Mouse (Mus musculus) liver, embryonic 14.5 days (tissue): ENCODE data around the gene Nr1i3. TPM values are rescaled to one million over a fixed set of nuclear protein-coding genes. Genes with fewer than 3 reads are reported as not detected.
A peak's percentile ranks its signal among the peaks of the same experiment; 100 is the strongest.

Source experiments
- ATAC-seq: fragments of 200-750 bp; cut with Nextera tagmentation; 2 replicates; pipeline ENCODE4 v1.8.0; 2017; ENCODE audit warnings: moderate number of reproducible peaks, mild to moderate bottlenecking, moderate library complexity; ENCODE audit not compliant: insufficient read depth
- DNase-seq, 3 experiments: peaks; one replicate each; pipeline ENCODE4 v3.0.0-alpha.2; 2012 to 2013; ENCODE audit warnings: low read depth in 3 of 3, low spot score in 3 of 3
- H3K27ac ChIP-seq: fragments of 300-500 bp; sonication (generic); 2 replicates; pipeline ENCODE4 v1.5.1; 2014; ENCODE audit warnings: moderate library complexity, mild to moderate bottlenecking, control low read depth, inconsistent platforms
- H3K27me3 ChIP-seq: fragments of 300-500 bp; sonication (generic); 2 replicates; pipeline ENCODE4 v1.6.1; 2014; ENCODE audit warnings: mild to moderate bottlenecking, low read length, moderate library complexity; ENCODE audit not compliant: control insufficient read depth, insufficient read depth
- H3K36me3 ChIP-seq: fragments of 300-500 bp; sonication (generic); replicated peaks from 2 replicates; pipeline ENCODE4 v1.6.1; 2014; ENCODE audit warnings: low read depth; ENCODE audit not compliant: control insufficient read depth, insufficient read depth
- H3K4me1 ChIP-seq, 2 experiments: fragments of 200-500 bp in 1 of 2; fragments of 300-500 bp in 1 of 2; sonication (generic) in 1 of 2; replicated peaks; 2 replicates each; pipeline ENCODE4 v1.6.1; 2012 to 2014; ENCODE audit warnings: antibody characterized with exemption in 1 of 2, inconsistent platforms in 1 of 2, low read length in 1 of 2; ENCODE audit not compliant: control insufficient read depth in 2 of 2, insufficient read depth in 2 of 2
- H3K4me2 ChIP-seq: fragments of 300-500 bp; sonication (generic); 2 replicates; pipeline ENCODE4 v1.6.1; 2014; ENCODE audit warnings: low read depth, mild to moderate bottlenecking, control low read depth, moderate library complexity
- H3K4me3 ChIP-seq, 2 experiments: fragments of 200-500 bp in 1 of 2; fragments of 300-500 bp in 1 of 2; sonication (generic) in 1 of 2; 2 replicates each; pipeline ENCODE4 v1.5.1; 2012 to 2014; ENCODE audit warnings: low read depth in 2 of 2, low read length in 2 of 2, mild to moderate bottlenecking in 2 of 2, control low read depth in 1 of 2, inconsistent platforms in 1 of 2, moderate library complexity in 1 of 2; ENCODE audit not compliant: insufficient read depth in 1 of 2
- H3K9ac ChIP-seq: fragments of 300-500 bp; sonication (generic); replicated peaks from 2 replicates; pipeline ENCODE4 v1.6.1; 2014; ENCODE audit warnings: mild to moderate bottlenecking, control low read depth, moderate library complexity
- H3K9me3 ChIP-seq: fragments of 300-500 bp; sonication (generic); 2 replicates; pipeline ENCODE4 v1.6.1; 2016; ENCODE audit warnings: low read length, mixed read lengths; ENCODE audit not compliant: control insufficient read depth
- CTCF ChIP-seq: IDR thresholded peaks from 2 replicates; pipeline ENCODE4 v1.5.1; 2016; ENCODE audit warnings: antibody characterized with exemption, low read depth, control low read depth
- EP300 ChIP-seq: IDR thresholded peaks from 2 replicates; pipeline ENCODE4 v1.6.1; 2016; ENCODE audit warnings: antibody characterized with exemption, low read depth
- WGBS: fragments of 180-500 bp; shearing (Covaris S2); extraction: QIAGEN DNeasy Blood & Tissue Kit; methylation state at CpG from one replicate; pipeline ENCODE4 v1.1.7; 2014; ENCODE audit not compliant: insufficient replicate concordance; 5-methylcytosine and 5-hydroxymethylcytosine counted together
- polyA plus RNA-seq, 2 experiments: library from polyadenylated mRNA; depleted of rRNA in 1 of 2; stranded (reverse) in 1 of 2; unstranded in 1 of 2; fragments of >200 nt; fragmentation: Nextera tagmentation in 1 of 2; extraction: Ambion mirVana in 1 of 2; gene quantifications; 2 replicates each; pipeline versions ENCODE4 v1.2.1 to v1.2.3; 2012 to 2014

The Nr1i3 gene
- polyA plus RNA-seq, 2 experiments: 0.88 to 1.0 TPM

DNA sequence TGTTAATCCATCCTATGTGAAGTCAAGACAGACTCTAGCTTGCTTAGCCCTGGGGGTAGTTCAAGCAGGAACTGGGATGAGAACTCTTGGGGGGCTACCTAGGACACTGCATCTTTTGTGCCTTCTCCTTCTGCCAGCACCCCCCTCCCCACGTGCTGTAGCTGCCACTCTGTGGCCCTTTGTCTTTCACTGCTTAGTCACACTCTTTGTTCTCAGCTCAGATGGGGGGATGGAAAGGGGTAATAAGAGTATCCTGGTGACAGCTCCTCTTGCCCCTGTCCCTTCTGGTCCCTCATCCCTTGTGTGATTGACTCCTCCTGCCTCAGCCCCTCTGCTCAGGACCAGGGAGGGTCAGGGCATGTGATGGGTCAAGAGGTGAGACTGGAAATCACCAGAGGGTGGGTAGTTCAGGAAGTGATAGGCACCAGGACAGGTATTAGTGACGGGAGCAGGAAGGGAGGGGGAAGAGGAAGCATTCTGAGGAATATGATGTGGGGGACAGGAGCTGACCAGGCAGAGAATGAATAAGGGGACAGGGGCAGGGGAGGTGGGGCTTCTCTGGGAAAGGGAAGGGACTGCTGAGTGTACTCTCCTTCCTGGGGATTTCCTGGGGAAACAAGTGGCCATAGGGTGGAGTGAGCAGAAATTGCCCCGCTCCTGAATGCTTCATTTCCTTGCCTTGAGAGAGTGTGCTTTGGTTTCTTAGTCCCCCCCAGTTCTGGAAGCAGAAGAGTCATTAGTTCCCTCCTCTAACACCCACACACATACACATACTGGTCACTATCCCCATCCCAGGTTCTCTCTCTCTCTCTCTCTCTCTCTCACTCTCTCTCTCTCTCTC, 34.8 kb downstream of the Nr1i3 start:
- H3K27me3 ChIP-seq: peaks cover 25% of the 10 kb centered on the region
- no peak overlapping the region for H3K27ac ChIP-seq
- peaks cover 6% of the 10 kb centered on the region; the same call in 1 of the 2 replicates for H3K36me3 ChIP-seq
- WGBS: 23% methylated on average over 3 of the region's 3 CpGs
- peaks cover 13 to 18% of the 10 kb centered on the region in 2 experiments for H3K4me1 ChIP-seq
- no peak overlapping the region for H3K4me3 ChIP-seq
- DNase-seq (no peak), ATAC-seq (no peak)
- H3K9ac ChIP-seq: no peak overlapping the region
- H3K4me2 ChIP-seq: no peak overlapping the region
- TF ChIP-seq EP300 (no peak), CTCF (no peak)
- no peaks in the 10 kb centered on the region for H3K9me3 ChIP-seq

- 17% methylated on average over 5 of the region's 5 CpGs for WGBS
- ATAC-seq (no peak), DNase-seq (no peak)
- no peaks in the 10 kb centered on the region for H3K9me3 ChIP-seq
- H3K9ac ChIP-seq: no peak within 1 kb of the TSS
- H3K27me3 ChIP-seq: peaks cover 25% of the 10 kb centered on the region
- peak within 1 kb of the TSS; percentile 11; the same call in 1 of the 2 replicates for H3K4me2 ChIP-seq
- 0 out of 4 replicates have a peak within 1 kb of the TSS, but pooled peaks of 1 of the 2 experiments have one; percentile 3 for H3K4me3 ChIP-seq
- H3K36me3 ChIP-seq: peaks cover under 1% of the 10 kb centered on the region; the same call in 1 of the 2 replicates
- H3K4me1 ChIP-seq: peaks cover 13 to 18% of the 10 kb centered on the region in 2 experiments
- TF ChIP-seq CTCF (no peak), EP300 (no peak)
- H3K27ac ChIP-seq: no peak within 1 kb of the TSS
Measured at GRCm38 (mm10) chr1:171249913-171250600, 36.3 kb downstream of the Nr1i3 start, which contains the start of gene Adamts4. Gene Adamts4 (plus strand): TSS chr1:171250421.

DNA sequence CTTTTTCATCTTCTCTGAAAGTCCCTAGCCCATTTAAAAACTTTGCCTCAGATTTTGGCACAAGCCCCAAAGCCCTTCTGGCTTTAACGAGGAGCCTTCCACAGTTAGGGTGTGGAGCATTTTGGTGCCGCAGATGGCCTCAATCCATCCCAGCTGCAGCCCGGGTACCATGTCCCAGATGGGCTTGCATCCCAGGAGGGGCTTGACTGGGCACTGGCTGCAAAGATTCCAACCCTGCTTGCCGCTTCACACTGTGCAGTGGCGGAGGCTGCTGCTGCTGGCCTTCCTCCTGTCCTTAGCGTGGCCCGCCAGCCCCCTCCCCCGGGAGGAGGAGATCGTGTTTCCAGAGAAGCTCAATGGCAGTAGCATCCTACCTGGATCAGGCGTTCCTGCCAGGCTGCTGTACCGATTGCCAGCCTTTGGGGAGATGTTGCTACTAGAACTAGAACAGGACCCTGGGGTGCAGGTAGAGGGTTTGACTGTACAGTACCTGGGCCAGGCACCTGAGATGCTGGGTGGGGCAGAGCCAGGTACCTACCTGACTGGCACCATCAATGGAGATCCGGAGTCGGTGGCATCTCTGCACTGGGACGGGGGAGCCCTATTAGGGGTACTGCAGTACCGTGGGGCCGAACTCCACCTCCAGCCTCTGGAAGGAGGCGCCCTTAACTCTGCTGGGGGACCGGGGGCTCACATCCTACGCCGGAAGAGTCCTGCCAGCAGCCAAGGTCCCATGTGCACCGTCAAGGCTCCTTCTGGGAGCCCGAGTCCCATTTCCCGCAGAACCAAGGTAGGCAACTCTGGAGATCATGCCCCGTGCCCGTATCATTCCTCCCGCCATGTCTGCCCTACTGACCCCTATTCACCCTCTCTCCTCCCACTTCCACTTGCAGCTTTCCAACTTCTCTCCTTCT, 37.2 kb downstream of the Nr1i3 start, which contains the start of gene Ndufs2:
TSS of gene Ndufs2 (minus strand) at position 709 of the 914 bp plus-strand sequence.
- H3K9me3 ChIP-seq: no peaks in the 10 kb centered on the region
- H3K4me2 ChIP-seq: peak within 1 kb of the TSS; percentile 11; the same call in 1 of the 2 replicates
- ATAC-seq (no peak), DNase-seq (no peak)
- H3K9ac ChIP-seq: no peak within 1 kb of the TSS
- H3K36me3 ChIP-seq: no peaks in the 10 kb centered on the region
- H3K27me3 ChIP-seq: peaks cover 25% of the 10 kb centered on the region
- 0 out of 4 replicates have a peak within 1 kb of the TSS, but pooled peaks of 1 of the 2 experiments have one; percentile 3 for H3K4me3 ChIP-seq
- H3K27ac ChIP-seq: no peak within 1 kb of the TSS
- TF ChIP-seq EP300 (no peak), CTCF (no peak)
- WGBS: 30% methylated on average over 26 of the region's 26 CpGs
- peaks cover 12 to 16% of the 10 kb centered on the region in 2 experiments for H3K4me1 ChIP-seq

- Histone ChIP-seq H3K27ac (no peak overlapping the region), H3K36me3 (no peaks in the 10 kb centered on the region), H3K4me3 (no peak overlapping the region), H3K4me1 (peaks cover 6 to 9% of the 10 kb centered on the region in 2 experiments), H3K4me2 (no peak overlapping the region), H3K27me3 (peaks cover 25% of the 10 kb centered on the region), H3K9ac (no peak overlapping the region), H3K9me3 (no peaks in the 10 kb centered on the region)
- TF ChIP-seq EP300 (no peak), CTCF (no peak)
- ATAC-seq (no peak), DNase-seq (no peak)
- 24% methylated on average over 13 of the region's 13 CpGs for WGBS
Measured at GRCm38 (mm10) chr1:171251594-171252324, 38.0 kb downstream of the Nr1i3 start.
